Mouse (Mus musculus) embryonic facial prominence, embryonic 14.5 days (tissue): ENCODE data around the gene Igfbp1. TPM values are rescaled to one million over a fixed set of nuclear protein-coding genes. Genes with fewer than 3 reads are reported as not detected.
A peak's percentile ranks its signal among the peaks of the same experiment; 100 is the strongest.

ENCODE experiments used
- ATAC-seq: fragments of 200-750 bp; cut with Nextera tagmentation; 2 replicates; pipeline ENCODE4 v1.8.0; 2017; ENCODE audit warnings: low read depth, moderate number of reproducible peaks, moderate TSS enrichment
- DNase-seq: peaks from one replicate; pipeline ENCODE4 v3.0.0-alpha.2; 2015; ENCODE audit warnings: low spot score
- H3K27ac ChIP-seq: fragments of 300-500 bp; sonication (generic); replicated peaks from 2 replicates; pipeline ENCODE4 v1.5.1; 2014; ENCODE audit warnings: low read depth, mild to moderate bottlenecking, low read length, moderate library complexity
- H3K27me3 ChIP-seq: fragments of 300-500 bp; sonication (generic); replicated peaks from 2 replicates; pipeline ENCODE4 v1.6.1; 2014; ENCODE audit warnings: low read length; ENCODE audit not compliant: control insufficient read depth, insufficient read depth
- H3K36me3 ChIP-seq: fragments of 300-500 bp; sonication (generic); 2 replicates; pipeline ENCODE4 v1.6.1; 2014; ENCODE audit warnings: low read length, mixed read lengths; ENCODE audit not compliant: control insufficient read depth, insufficient read depth
- H3K4me1 ChIP-seq: fragments of 300-500 bp; sonication (generic); 2 replicates; pipeline ENCODE4 v1.6.1; 2014; ENCODE audit warnings: antibody characterized with exemption, low read length; ENCODE audit not compliant: control insufficient read depth, insufficient read depth
- H3K4me2 ChIP-seq: fragments of 300-500 bp; sonication (generic); 2 replicates; pipeline ENCODE4 v1.6.1; 2014; ENCODE audit warnings: low read depth, mild to moderate bottlenecking, low read length, moderate library complexity, mixed read lengths
- H3K4me3 ChIP-seq: fragments of 300-500 bp; sonication (generic); 2 replicates; pipeline ENCODE4 v1.5.1; 2014; ENCODE audit warnings: low read depth, mild to moderate bottlenecking, low read length
- H3K9ac ChIP-seq: fragments of 300-500 bp; sonication (generic); 2 replicates; pipeline ENCODE4 v1.6.1; 2014; ENCODE audit warnings: low read depth, mild to moderate bottlenecking, low read length, moderate library complexity, mixed read lengths
- H3K9me3 ChIP-seq: fragments of 300-500 bp; sonication (generic); 2 replicates; pipeline ENCODE4 v1.6.1; 2016; ENCODE audit warnings: low read length; ENCODE audit not compliant: control insufficient read depth
- WGBS: fragments of 180-500 bp; shearing (Covaris S2); extraction: QIAGEN DNeasy Blood & Tissue Kit; methylation state at CpG from one replicate; pipeline ENCODE4 v1.1.7; 2014; 5-methylcytosine and 5-hydroxymethylcytosine counted together
- polyA plus RNA-seq: library from polyadenylated mRNA; unstranded; fragments of >200 nt; fragmentation: Nextera tagmentation; extraction: Ambion mirVana; gene quantifications from 2 replicates; pipeline ENCODE4 v1.2.1, GENCODE M21; 2014

Igfbp1 gene
- polyA plus RNA-seq, 1 experiment from 2014 or later, result 0.40 TPM

DNA sequence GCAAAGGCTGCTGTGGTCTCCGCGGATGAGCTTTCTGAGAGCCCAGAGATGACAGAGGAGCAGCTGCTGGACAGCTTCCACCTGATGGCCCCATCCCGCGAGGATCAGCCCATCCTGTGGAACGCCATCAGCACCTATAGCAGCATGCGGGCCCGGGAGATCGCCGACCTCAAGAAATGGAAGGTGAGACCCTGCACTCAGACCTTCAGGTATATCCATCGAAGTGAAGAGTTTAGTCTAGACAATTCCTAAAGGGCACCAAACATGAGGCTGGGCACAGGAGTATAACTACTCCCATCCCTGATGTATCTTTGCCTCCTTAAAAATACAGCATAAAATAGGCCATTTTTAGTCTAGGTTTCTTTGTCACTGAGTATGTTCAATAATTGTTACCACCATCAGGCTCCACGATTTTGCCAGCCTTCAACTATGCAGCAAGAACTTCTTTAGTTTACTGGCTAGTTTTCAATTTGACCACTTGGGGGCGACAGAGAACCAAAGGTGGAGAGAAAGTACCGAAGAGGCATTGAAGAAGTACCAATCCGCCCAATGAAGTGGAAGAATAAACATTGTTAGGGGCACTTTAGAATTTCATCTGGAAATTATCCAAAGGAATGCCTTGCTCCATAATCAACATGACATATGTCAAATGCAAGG is 2.3 kb downstream of the Igfbp1 start:
- H3K27me3 ChIP-seq, result no peaks in the 10 kb centered on the region
- H3K36me3 ChIP-seq, result no peaks in the 10 kb centered on the region
- DNase-seq (peak; percentile 73), ATAC-seq (no peak)
- H3K4me3 ChIP-seq, result no peak overlapping the region
- no peaks in the 10 kb centered on the region for H3K4me1 ChIP-seq
- H3K4me2 ChIP-seq, result no peak overlapping the region
- WGBS, result 57% methylated on average over 14 of the region's 14 CpGs
- no peaks in the 10 kb centered on the region for H3K9me3 ChIP-seq
- H3K27ac ChIP-seq, result no peak overlapping the region
- H3K9ac ChIP-seq, result no peak overlapping the region

DNA sequence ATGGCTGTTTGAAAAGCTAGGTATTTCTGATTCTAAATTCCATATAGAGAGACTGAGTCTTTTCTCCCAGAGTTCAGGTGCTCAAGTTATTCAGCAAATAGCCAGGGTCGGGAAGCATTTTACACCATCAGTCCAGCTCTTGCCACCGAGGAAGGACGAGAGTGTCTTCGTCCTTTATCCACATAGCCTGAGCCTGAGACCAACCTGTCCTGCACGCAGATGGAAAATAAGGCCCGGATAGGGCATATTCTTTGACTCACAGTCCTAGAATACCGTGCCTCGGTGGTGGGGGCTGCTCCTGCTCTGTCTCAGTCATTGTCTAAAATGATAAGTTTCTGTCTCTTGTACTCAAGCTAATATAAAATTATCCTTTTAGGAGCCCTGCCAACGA is 2.8 kb downstream of the Igfbp1 start:
- Histone ChIP-seq H3K4me1 (no peaks in the 10 kb centered on the region), H3K36me3 (no peaks in the 10 kb centered on the region), H3K9me3 (no peaks in the 10 kb centered on the region), H3K4me3 (no peak overlapping the region), H3K27me3 (no peaks in the 10 kb centered on the region), H3K9ac (no peak overlapping the region), H3K27ac (no peak overlapping the region), H3K4me2 (no peak overlapping the region)
- ATAC-seq, result no peak
- DNase-seq, result no peak
- WGBS, result 85% methylated on average over 9 of the region's 9 CpGs

DNA sequence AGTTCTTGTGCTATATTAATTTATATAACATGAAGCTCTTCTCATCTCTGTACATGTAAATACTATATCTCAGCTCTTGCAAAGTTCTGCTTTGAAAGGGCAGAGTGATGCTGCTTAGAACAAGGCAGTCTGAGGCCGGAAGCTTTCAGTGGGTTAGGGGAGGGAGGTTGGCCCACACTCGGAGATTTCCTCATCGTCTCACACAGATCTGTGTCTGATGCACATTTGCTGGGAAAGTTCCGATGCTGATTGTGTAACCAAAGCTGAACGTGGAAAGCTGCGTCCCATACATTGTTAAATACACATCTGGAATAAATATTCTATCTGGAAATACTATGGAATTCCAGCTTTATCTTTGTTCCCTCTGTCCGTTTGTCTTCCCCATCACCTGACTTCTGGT is 4.6 kb downstream of the Igfbp1 start:
- no peak overlapping the region for H3K4me2 ChIP-seq
- 39% methylated on average over 7 of the region's 7 CpGs for WGBS
- H3K4me3 ChIP-seq, result no peak overlapping the region
- peaks cover 11% of the 10 kb centered on the region for H3K36me3 ChIP-seq
- no peaks in the 10 kb centered on the region for H3K4me1 ChIP-seq
- H3K27ac ChIP-seq, result no peak overlapping the region
- H3K9ac ChIP-seq, result no peak overlapping the region
- no peaks in the 10 kb centered on the region for H3K9me3 ChIP-seq
- ATAC-seq (peak; percentile 32; the same call in 1 of the 2 replicates), DNase-seq (no peak)
- H3K27me3 ChIP-seq, result no peaks in the 10 kb centered on the region

DNA sequence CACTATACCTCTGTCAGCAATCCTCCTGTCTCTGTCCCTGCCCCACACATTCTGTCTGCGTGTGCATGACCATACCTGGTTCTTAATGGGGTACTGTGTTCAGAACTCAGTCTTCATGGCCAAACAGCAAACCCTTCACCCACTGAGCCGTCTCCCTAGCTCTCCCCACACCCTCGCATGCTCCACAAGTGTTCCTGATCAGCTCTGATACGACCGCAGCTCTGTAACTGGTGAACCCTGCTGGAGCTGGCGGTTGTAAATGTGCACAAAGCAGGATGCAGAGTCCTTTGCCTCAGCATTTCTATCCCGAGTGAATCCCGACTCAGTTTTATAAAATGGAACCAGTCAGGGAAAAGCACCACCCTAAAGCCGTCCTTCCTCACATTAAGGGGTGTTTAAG is 6.3 kb downstream of the Igfbp1 start:
- DNase-seq, result no peak
- no peak overlapping the region for H3K4me2 ChIP-seq
- H3K9me3 ChIP-seq, result no peaks in the 10 kb centered on the region
- no peak overlapping the region for H3K4me3 ChIP-seq
- H3K27ac ChIP-seq, result no peak overlapping the region
- no peaks in the 10 kb centered on the region for H3K4me1 ChIP-seq
- peaks cover 24% of the 10 kb centered on the region for H3K36me3 ChIP-seq
- H3K9ac ChIP-seq, result no peak overlapping the region
- no peaks in the 10 kb centered on the region for H3K27me3 ChIP-seq
- 84% methylated on average over 9 of the region's 9 CpGs for WGBS
- no peak for ATAC-seq

DNA sequence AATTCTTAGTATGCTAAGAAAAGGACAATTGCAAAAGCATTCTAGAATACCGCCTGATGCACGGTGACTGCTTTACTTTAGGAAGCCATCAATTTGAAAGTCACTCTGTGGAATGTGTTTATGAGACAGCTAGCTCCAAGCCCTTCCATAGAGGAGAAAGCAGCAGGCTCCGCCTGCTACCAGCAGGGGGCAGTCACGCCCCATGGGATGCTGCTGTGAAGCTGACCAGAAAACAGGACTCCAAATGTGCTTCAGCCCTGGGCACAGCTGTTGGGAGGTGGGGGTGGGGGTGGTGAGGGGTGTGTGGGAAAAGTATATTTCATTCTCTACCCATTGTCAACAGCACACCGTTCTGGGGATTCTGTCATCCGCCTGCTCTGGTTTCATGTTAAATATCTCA is 12.8 kb downstream of the Igfbp1 start:
- Histone ChIP-seq H3K36me3 (peaks cover 36% of the 10 kb centered on the region), H3K4me3 (peak overlapping the region; percentile 19; the same call in 1 of the 2 replicates), H3K4me2 (no peak overlapping the region), H3K4me1 (peaks cover 4% of the 10 kb centered on the region; the same call in 1 of the 2 replicates), H3K27ac (no peak overlapping the region), H3K27me3 (no peaks in the 10 kb centered on the region; the same call in 1 of the 2 replicates), H3K9ac (no peak overlapping the region), H3K9me3 (no peaks in the 10 kb centered on the region)
- ATAC-seq, result no peak
- WGBS, result 19% methylated on average over 6 of the region's 6 CpGs
- peak; percentile 74 for DNase-seq

DNA sequence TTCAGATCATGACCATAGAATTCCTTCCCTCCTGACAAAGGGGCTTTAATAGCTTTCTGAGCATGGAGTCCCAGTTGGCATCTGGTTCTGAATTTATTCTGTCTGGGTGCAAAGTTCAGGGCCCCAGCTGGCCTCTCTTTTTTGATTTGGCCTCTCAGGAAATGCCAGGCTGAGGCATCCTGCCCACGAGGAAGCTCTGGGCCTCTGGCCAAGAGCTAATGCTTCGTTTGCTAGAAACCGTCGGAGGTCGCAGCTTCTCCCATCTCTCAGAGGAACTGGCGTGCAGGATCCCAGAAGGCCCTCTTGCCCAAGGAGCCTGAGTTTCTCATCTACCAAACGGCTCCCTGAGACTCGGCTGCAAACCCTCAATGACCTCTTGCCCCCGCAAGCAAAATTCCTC is 13.6 kb downstream of the Igfbp1 start:
- Histone ChIP-seq H3K27me3 (no peaks in the 10 kb centered on the region; the same call in 1 of the 2 replicates), H3K4me2 (peak overlapping the region; percentile 38), H3K27ac (no peak overlapping the region), H3K4me3 (peak overlapping the region; percentile 19), H3K9me3 (no peaks in the 10 kb centered on the region), H3K36me3 (peaks cover 35% of the 10 kb centered on the region), H3K9ac (0 out of 2 replicates have a peak overlapping the region, but pooled peaks have one; percentile 22), H3K4me1 (peaks cover 7% of the 10 kb centered on the region; the same call in 1 of the 2 replicates)
- 12% methylated on average over 9 of the region's 9 CpGs for WGBS
- ATAC-seq (no peak), DNase-seq (peak; percentile 72)

DNA sequence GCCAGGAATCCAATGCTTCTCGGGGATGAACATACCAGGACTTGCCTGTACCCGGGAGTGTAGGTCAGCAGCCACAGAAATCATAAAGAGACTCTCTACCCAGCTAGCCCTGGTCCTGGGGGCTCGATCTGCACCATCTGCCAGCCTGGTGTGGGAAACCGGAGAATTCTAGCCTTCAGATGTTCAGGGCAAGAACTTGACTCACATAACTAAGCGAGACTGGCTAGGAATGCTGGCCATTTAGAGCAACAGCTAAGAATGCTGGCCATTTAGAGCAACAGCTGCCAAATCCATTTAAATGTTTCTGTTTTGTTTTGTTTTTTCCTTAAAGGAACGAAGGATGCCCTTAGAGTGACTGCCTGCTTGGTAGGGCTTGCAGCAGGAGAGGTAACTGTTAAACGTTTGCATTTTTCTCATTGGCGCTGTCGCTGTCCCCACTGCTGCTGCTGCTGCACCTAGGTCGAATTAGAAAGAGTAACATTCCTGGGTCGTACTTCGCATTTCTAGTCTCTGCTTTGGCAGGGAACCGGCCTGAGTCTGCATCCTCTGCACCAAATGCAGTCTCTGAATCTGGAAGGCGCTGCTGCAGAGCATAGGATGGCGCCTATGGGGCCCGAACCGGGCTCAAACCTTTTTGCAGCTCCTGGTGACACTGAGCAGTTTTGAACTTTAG is 14.7 kb downstream of the Igfbp1 start:
- no peak for ATAC-seq
- peak overlapping the region; percentile 61 for H3K27ac ChIP-seq
- H3K4me2 ChIP-seq, result peak overlapping the region; percentile 73
- 7% methylated on average over 17 of the region's 17 CpGs for WGBS
- peak overlapping the region; percentile 73 for H3K9ac ChIP-seq
- no peaks in the 10 kb centered on the region for H3K9me3 ChIP-seq
- H3K4me3 ChIP-seq, result peak overlapping the region; percentile 66
- DNase-seq, result peak; percentile 72
- H3K4me1 ChIP-seq, result peaks cover 7% of the 10 kb centered on the region; the same call in 1 of the 2 replicates
- peaks cover 25% of the 10 kb centered on the region for H3K36me3 ChIP-seq
- H3K27me3 ChIP-seq, result no peaks in the 10 kb centered on the region; the same call in 1 of the 2 replicates

DNA sequence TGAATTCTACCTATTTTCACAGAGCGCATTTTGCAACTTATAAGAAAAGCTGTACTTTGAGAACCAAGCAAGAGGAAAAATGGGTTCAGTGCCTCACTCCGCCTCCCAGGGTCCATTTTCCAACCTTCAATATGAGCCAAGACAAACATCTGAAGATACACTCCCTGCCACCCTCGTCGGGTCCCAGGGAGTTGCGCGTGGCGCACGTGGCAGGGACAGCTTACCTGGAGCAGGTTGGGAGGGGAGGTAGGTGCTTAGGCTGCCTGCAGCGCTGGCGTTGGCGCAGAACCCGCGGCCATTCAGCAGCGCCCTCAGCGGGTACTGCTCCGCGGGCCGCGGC is 15.5 kb downstream of the Igfbp1 start:
- no peak for ATAC-seq
- H3K4me3 ChIP-seq, result peak overlapping the region; percentile 66
- peak overlapping the region; percentile 73 for H3K4me2 ChIP-seq
- H3K4me1 ChIP-seq, result peaks cover 7% of the 10 kb centered on the region; the same call in 1 of the 2 replicates
- DNase-seq, result no peak
- H3K27ac ChIP-seq, result peak overlapping the region; percentile 79
- no peaks in the 10 kb centered on the region for H3K9me3 ChIP-seq
- WGBS, result 5% methylated on average over 8 of the region's 19 CpGs
- H3K36me3 ChIP-seq, result peaks cover 19% of the 10 kb centered on the region
- peak overlapping the region; percentile 73 for H3K9ac ChIP-seq
- no peaks in the 10 kb centered on the region; the same call in 1 of the 2 replicates for H3K27me3 ChIP-seq
